In genomic region chr5:96388306-96388705, GRCm38 (mm10) we compare ENCODE assay signal across 19 mouse cellular contexts. TPM values are rescaled to one million over a fixed set of nuclear protein-coding genes. Genes with fewer than 3 reads are reported as not detected.
"Had no signal": no experiment of that assay in that cellular context is flagged by ENCODE, and none has a peak within 500 bp of the region (broad histone marks: within the 10 kb centered on the region; RNA-seq: fewer than 3 reads in every experiment).

No protein-coding gene starts in this region.

- H3K4me3 ChIP-seq: lung, embryonic 15.5 days; megakaryocyte, embryonic 14.5 days; midbrain, embryonic 13.5 days; midbrain, embryonic 15.5 days; neural tube, embryonic 12.5 days; stomach, embryonic 15.5 days had no signal

- H3K9me3 ChIP-seq: lung, embryonic 15.5 days; midbrain, embryonic 13.5 days; midbrain, embryonic 15.5 days; neural tube, embryonic 12.5 days; stomach, embryonic 15.5 days had no signal

- H3K4me2 ChIP-seq: lung, embryonic 15.5 days; midbrain, embryonic 11.5 days; midbrain, embryonic 13.5 days; midbrain, embryonic 15.5 days; neural tube, embryonic 12.5 days; stomach, embryonic 15.5 days had no signal

- H3K27ac ChIP-seq: lung, embryonic 15.5 days; macrophage; midbrain, embryonic 13.5 days; midbrain, embryonic 15.5 days; neural tube, embryonic 12.5 days; stomach, embryonic 15.5 days; stomach, postnatal 0 days had no signal

- H3K9ac ChIP-seq: lung, embryonic 15.5 days; midbrain, embryonic 13.5 days; midbrain, embryonic 15.5 days; neural tube, embryonic 12.5 days; stomach, embryonic 15.5 days had no signal

- ATAC-seq: midbrain, embryonic 13.5 days; midbrain, embryonic 15.5 days had no signal

- H3K4me1 ChIP-seq: megakaryocyte, embryonic 14.5 days; neural tube, embryonic 12.5 days; stomach, embryonic 15.5 days had no signal

- H3K36me3 ChIP-seq: midbrain, embryonic 13.5 days; midbrain, embryonic 15.5 days; neural tube, embryonic 12.5 days; stomach, embryonic 15.5 days had no signal

- H3K27me3 ChIP-seq: lung, embryonic 15.5 days; megakaryocyte, embryonic 14.5 days; midbrain, embryonic 13.5 days; midbrain, embryonic 15.5 days; neural tube, embryonic 12.5 days; stomach, embryonic 15.5 days had no signal

- DNase-seq: lung, adult 2 months; lung, postnatal 14 days; lung, postnatal 36 days; right cerebral cortex, postnatal 14 days; thymus, adult 2 months; thymus, postnatal 25 days; thymus, postnatal 4 days had no signal

RNA-seq across cellular contexts. Expression of gene Fras1, which starts 14.6 kb away (rescaled TPM):
- total RNA-seq: megakaryocyte progenitor cell, adult 5-6 weeks; monocyte, adult 5-6 weeks; neutrophil, adult 5-6 weeks had no signal
- polyA plus RNA-seq: macrophage had no signal
